Mouse (Mus musculus) bone marrow, adult 2 months (tissue): ENCODE measurements around the gene Il7r. TPM values are rescaled to one million over a fixed set of nuclear protein-coding genes. Genes with fewer than 3 reads are reported as not detected.
"Not testable (repeated sequence)": the region's sequence is repeated elsewhere in the genome, so short reads cannot be mapped to it uniquely, and the experiment has no call there.

Experiments used
- H3K27ac ChIP-seq: fragments of 200-500 bp; 2 replicates; pipeline ENCODE4 v1.5.1; 2012; ENCODE audit warnings: low read depth, mild to moderate bottlenecking, control low read depth, inconsistent platforms, low read length; ENCODE audit not compliant: control insufficient read depth, poor library complexity, insufficient read depth
- H3K4me1 ChIP-seq: fragments of 200-500 bp; 2 replicates; pipeline ENCODE4 v1.6.1; 2011; ENCODE audit warnings: low read length; ENCODE audit not compliant: control insufficient read depth, insufficient read depth
- H3K4me3 ChIP-seq: fragments of 200-500 bp; replicated peaks from 2 replicates; pipeline ENCODE3; 2011; ENCODE audit warnings: mild to moderate bottlenecking, low read depth, low read length, control low read depth; ENCODE audit not compliant: control insufficient read depth
- CTCF ChIP-seq: fragments of 200-500 bp; IDR thresholded peaks from 2 replicates; pipeline ENCODE4 v1.5.1; 2011; ENCODE audit warnings: low read length, control low read depth; ENCODE audit not compliant: control insufficient read depth, insufficient read depth
- POLR2A ChIP-seq: fragments of 200-500 bp; IDR thresholded peaks from 2 replicates; pipeline ENCODE4 v1.6.1; 2011; ENCODE audit warnings: low read depth, mild to moderate bottlenecking, control low read depth, low read length, borderline replicate concordance; ENCODE audit not compliant: control insufficient read depth
- WGBS: fragments of 180-500 bp; shearing (Covaris S2); methylation state at CpG from one replicate; pipeline ENCODE4 v1.1.7; 2018; 5-methylcytosine and 5-hydroxymethylcytosine counted together
- polyA plus RNA-seq: library from polyadenylated mRNA; stranded (reverse); fragments of >200 nt; gene quantifications from 2 replicates; pipeline ENCODE4 v1.2.4, GENCODE M21; 2011; ENCODE audit warnings: low replicate concordance; ENCODE audit not compliant: missing spikeins, insufficient read depth, insufficient read length

Il7r gene
- 12.1 and 14.5 TPM in 2 replicates for polyA plus RNA-seq

GRCm38 (mm10) chr15:9530076-9530475 is at the start of gene Il7r:
TSS of gene Il7r (minus strand) at chr15:9530176.
- no peaks in the 10 kb centered on the region; the same call in 1 of the 2 replicates for H3K4me1 ChIP-seq
- H3K4me3 ChIP-seq = peak within 1 kb of the TSS; percentile 50
- 58% methylated on average over 4 of the region's 4 CpGs for WGBS
- TF ChIP-seq POLR2A (no peak), CTCF (no peak)
- no peak within 1 kb of the TSS; the same call in 1 of the 2 replicates for H3K27ac ChIP-seq

GRCm38 (mm10) chr15:9577303-9577702 is 47.3 kb upstream of the Il7r start:
- H3K27ac ChIP-seq = no peak overlapping the region
- H3K4me3 ChIP-seq = no peak overlapping the region
- WGBS = 37% methylated on average over 4 of the region's 4 CpGs
- no peaks in the 10 kb centered on the region; the same call in 1 of the 2 replicates for H3K4me1 ChIP-seq
- TF ChIP-seq POLR2A (no peak), CTCF (peak; percentile 41; the same call in 1 of the 2 replicates)

- H3K27ac ChIP-seq = no peak overlapping the region
- WGBS = 15% methylated on average over 5 of the region's 5 CpGs
- no peaks in the 10 kb centered on the region; the same call in 1 of the 2 replicates for H3K4me1 ChIP-seq
- H3K4me3 ChIP-seq = no peak overlapping the region
- TF ChIP-seq CTCF = no peak
- TF ChIP-seq POLR2A = no peak
Observed at GRCm38 (mm10) chr15:9574796-9575195, 44.8 kb upstream of the Il7r start.

GRCm38 (mm10) chr15:9573361-9573760 is 43.4 kb upstream of the Il7r start:
- no peak overlapping the region for H3K4me3 ChIP-seq
- H3K27ac ChIP-seq = no peak overlapping the region
- TF ChIP-seq CTCF = no peak
- TF ChIP-seq POLR2A = no peak
- WGBS = 78% methylated on average over 4 of the region's 4 CpGs
- no peaks in the 10 kb centered on the region; the same call in 1 of the 2 replicates for H3K4me1 ChIP-seq

GRCm38 (mm10) chr15:9572664-9573063 is 42.7 kb upstream of the Il7r start:
- Histone ChIP-seq H3K4me1 (no peaks in the 10 kb centered on the region; the same call in 1 of the 2 replicates), H3K4me3 (no peak overlapping the region), H3K27ac (no peak overlapping the region)
- 79% methylated on average over 7 of the region's 7 CpGs for WGBS
- TF ChIP-seq POLR2A = no peak
- no peak for TF ChIP-seq CTCF

GRCm38 (mm10) chr15:9571896-9572295 is 41.9 kb upstream of the Il7r start:
- Histone ChIP-seq H3K4me1 (no peaks in the 10 kb centered on the region; the same call in 1 of the 2 replicates), H3K27ac (no peak overlapping the region), H3K4me3 (no peak overlapping the region)
- WGBS = 42% methylated on average over 2 of the region's 2 CpGs
- TF ChIP-seq CTCF (no peak), POLR2A (no peak)

GRCm38 (mm10) chr15:9567316-9567715 is 37.3 kb upstream of the Il7r start:
- Histone ChIP-seq H3K27ac (no peak overlapping the region), H3K4me3 (no peak overlapping the region), H3K4me1 (no peaks in the 10 kb centered on the region; the same call in 1 of the 2 replicates)
- TF ChIP-seq CTCF (no peak), POLR2A (no peak)
- WGBS = 80% methylated on average over 4 of the region's 4 CpGs

GRCm38 (mm10) chr15:9565396-9565795 is 35.4 kb upstream of the Il7r start:
- Histone ChIP-seq H3K4me1 (no peaks in the 10 kb centered on the region; the same call in 1 of the 2 replicates), H3K27ac (no peak overlapping the region), H3K4me3 (no peak overlapping the region)
- 63% methylated on average over 6 of the region's 6 CpGs for WGBS
- TF ChIP-seq CTCF (no peak), POLR2A (no peak)

- Histone ChIP-seq H3K4me1 (no peaks in the 10 kb centered on the region; the same call in 1 of the 2 replicates), H3K27ac (no peak overlapping the region), H3K4me3 (no peak overlapping the region)
- WGBS = 48% methylated on average over 3 of the region's 3 CpGs
- TF ChIP-seq CTCF (no peak), POLR2A (no peak)
Observed at GRCm38 (mm10) chr15:9564156-9564555, 34.2 kb upstream of the Il7r start.

- H3K27ac ChIP-seq, H3K4me1 ChIP-seq, H3K4me3 ChIP-seq: not testable (repeated sequence)
- 88% methylated on average over 15 of the region's 15 CpGs for WGBS
Observed at GRCm38 (mm10) chr15:9557264-9557663, 27.3 kb upstream of the Il7r start.
